Mouse (Mus musculus) limb, embryonic 14.5 days (tissue): ENCODE measurements around the gene Jak1. TPM values are rescaled to one million over a fixed set of nuclear protein-coding genes. Genes with fewer than 3 reads are reported as not detected.
A peak's percentile ranks its signal among the peaks of the same experiment; 100 is the strongest.

Experiments used
- ATAC-seq: fragments of 200-750 bp; cut with Nextera tagmentation; 2 replicates; pipeline ENCODE4 v1.8.0; 2017; ENCODE audit warnings: low read depth, moderate number of reproducible peaks, moderate TSS enrichment; ENCODE audit not compliant: low FRiP score
- DNase-seq: peaks from one replicate; pipeline ENCODE4 v3.0.0-alpha.2; 2015; ENCODE audit warnings: low spot score
- H3K27ac ChIP-seq: fragments of 300-500 bp; sonication (generic); replicated peaks from 2 replicates; pipeline ENCODE4 v1.5.1; 2014; ENCODE audit warnings: low read depth, mild to moderate bottlenecking, low read length, moderate library complexity, mixed read lengths
- H3K27me3 ChIP-seq: fragments of 300-500 bp; sonication (generic); 2 replicates; pipeline ENCODE4 v1.6.1; 2014; ENCODE audit warnings: low read length, mixed read lengths; ENCODE audit not compliant: control insufficient read depth, insufficient read depth
- H3K36me3 ChIP-seq: fragments of 300-500 bp; sonication (generic); 2 replicates; pipeline ENCODE4 v1.6.1; 2014; ENCODE audit warnings: mild to moderate bottlenecking, low read length, moderate library complexity, mixed read lengths; ENCODE audit not compliant: control insufficient read depth, insufficient read depth
- H3K4me1 ChIP-seq: fragments of 300-500 bp; sonication (generic); 2 replicates; pipeline ENCODE4 v1.6.1; 2014; ENCODE audit warnings: antibody characterized with exemption, low read length, mixed read lengths; ENCODE audit not compliant: control insufficient read depth, insufficient read depth
- H3K4me2 ChIP-seq: fragments of 300-500 bp; sonication (generic); replicated peaks from 2 replicates; pipeline ENCODE4 v1.6.1; 2014; ENCODE audit warnings: low read depth, mild to moderate bottlenecking, low read length, moderate library complexity; ENCODE audit not compliant: severe bottlenecking
- H3K4me3 ChIP-seq: fragments of 300-500 bp; sonication (generic); replicated peaks from 2 replicates; pipeline ENCODE4 v1.5.1; 2014; ENCODE audit warnings: low read length
- H3K9ac ChIP-seq: fragments of 300-500 bp; sonication (generic); 2 replicates; pipeline ENCODE4 v1.6.1; 2014; ENCODE audit warnings: mild to moderate bottlenecking, low read depth, low read length, moderate library complexity; ENCODE audit not compliant: severe bottlenecking
- H3K9me3 ChIP-seq: fragments of 300-500 bp; sonication (generic); 2 replicates; pipeline ENCODE4 v1.6.1; 2016; ENCODE audit warnings: low read length; ENCODE audit not compliant: control insufficient read depth
- POLR2A ChIP-seq: fragments of 200-500 bp; IDR thresholded peaks from 2 replicates; pipeline ENCODE4 v1.8.0; 2012; ENCODE audit warnings: inconsistent platforms, mild to moderate bottlenecking, moderate library complexity, borderline replicate concordance; ENCODE audit not compliant: insufficient read depth, insufficient read length; ENCODE audit errors: extremely low read depth
- WGBS: fragments of 180-500 bp; shearing (Covaris S2); extraction: QIAGEN DNeasy Blood & Tissue Kit; methylation state at CpG from one replicate; pipeline ENCODE4 v1.1.7; 2014; 5-methylcytosine and 5-hydroxymethylcytosine counted together
- polyA plus RNA-seq, 2 experiments: library from polyadenylated mRNA; depleted of rRNA in 1 of 2; stranded (reverse) in 1 of 2; unstranded in 1 of 2; fragments of >200 nt; fragmentation: Nextera tagmentation in 1 of 2; extraction: Ambion mirVana in 1 of 2; gene quantifications; 2 replicates each; pipeline versions ENCODE4 v1.2.1 to v1.2.3; 2012 to 2014

Jak1 gene
- polyA plus RNA-seq, 2 experiments: 59.7 to 105 TPM

DNA sequence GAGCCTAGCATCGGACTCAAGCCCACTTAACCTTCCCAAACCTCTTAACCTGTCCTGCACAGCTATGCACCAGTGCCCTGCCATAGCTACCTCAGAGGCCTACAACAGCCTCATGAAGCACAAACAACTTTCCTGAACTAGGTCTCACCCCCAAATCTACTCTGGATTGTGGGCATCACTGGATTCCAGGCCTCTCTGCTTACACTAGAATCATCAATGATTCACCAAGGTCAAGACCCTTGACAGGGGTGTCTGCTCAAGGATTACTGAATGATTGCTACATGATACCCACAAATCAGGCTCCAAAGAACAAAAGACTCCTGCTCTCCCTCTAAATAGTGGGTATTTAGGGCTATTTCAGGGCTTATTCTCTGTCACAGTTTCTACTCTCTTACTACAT, 104.3 kb downstream of the Jak1 start:
- Histone ChIP-seq H3K4me3 (no peak overlapping the region), H3K4me1 (peaks cover 4% of the 10 kb centered on the region; the same call in 1 of the 2 replicates), H3K9me3 (no peaks in the 10 kb centered on the region), H3K27me3 (no peaks in the 10 kb centered on the region), H3K9ac (no peak overlapping the region), H3K36me3 (peaks cover 81% of the 10 kb centered on the region), H3K27ac (no peak overlapping the region), H3K4me2 (no peak overlapping the region)
- TF ChIP-seq POLR2A: no peak
- DNase-seq: no peak
- ATAC-seq: no peak
- WGBS: 96% methylated on average over 1 of the region's 1 CpGs

DNA sequence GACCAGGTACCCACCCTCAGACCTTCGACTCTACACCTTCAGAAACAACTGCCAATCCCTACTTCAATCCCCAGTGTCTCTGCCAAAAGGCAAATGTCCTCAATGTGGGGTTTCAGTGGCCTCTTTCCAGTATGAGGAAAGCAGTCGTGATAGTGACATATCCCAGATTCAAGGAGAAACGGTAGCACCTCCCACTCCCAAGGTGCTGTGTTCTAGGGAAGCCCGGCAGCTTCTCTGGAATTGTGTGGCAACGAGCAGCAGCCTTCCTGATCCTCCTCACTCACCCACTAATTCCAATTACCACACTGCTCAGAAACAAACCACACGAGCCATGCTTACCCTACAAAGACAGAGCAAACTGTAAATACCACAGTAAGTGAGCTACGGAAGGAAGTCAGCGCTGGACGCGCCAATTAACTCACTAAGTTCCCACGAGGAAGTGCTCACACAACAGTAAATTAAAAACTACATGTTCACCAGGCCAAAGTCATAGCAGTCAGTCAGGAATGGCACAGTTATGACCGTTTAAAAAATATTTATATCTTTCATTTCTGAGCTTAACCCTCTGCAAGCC, 105.8 kb downstream of the Jak1 start:
- H3K4me2 ChIP-seq: no peak overlapping the region
- no peak for TF ChIP-seq POLR2A
- WGBS: 41% methylated on average over 12 of the region's 12 CpGs
- H3K36me3 ChIP-seq: peaks cover 80% of the 10 kb centered on the region
- DNase-seq (no peak), ATAC-seq (no peak)
- peaks cover 4% of the 10 kb centered on the region; the same call in 1 of the 2 replicates for H3K4me1 ChIP-seq
- H3K4me3 ChIP-seq: no peak overlapping the region
- no peak overlapping the region for H3K9ac ChIP-seq
- H3K27ac ChIP-seq: peak overlapping the region; percentile 38; the same call in 1 of the 2 replicates
- H3K27me3 ChIP-seq: no peaks in the 10 kb centered on the region
- no peaks in the 10 kb centered on the region for H3K9me3 ChIP-seq

DNA sequence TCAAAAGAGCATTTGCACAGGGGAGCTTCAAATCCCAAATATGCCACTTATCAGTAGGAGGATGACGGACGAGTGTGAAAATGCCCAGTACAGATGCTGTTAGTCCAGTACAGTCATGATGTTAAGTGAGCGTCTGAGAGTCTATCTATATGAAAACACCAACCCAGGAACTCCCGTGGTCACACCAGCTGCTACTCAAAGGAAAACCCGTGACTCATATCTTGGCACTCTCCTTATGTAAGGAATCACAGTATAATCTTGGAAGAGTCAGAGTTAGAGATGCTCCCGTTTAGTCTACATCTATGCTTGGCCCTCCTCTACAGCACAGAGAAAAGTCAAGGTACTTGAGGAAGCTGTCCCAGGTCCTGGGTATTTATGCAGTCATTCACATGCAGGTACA, 106.8 kb downstream of the Jak1 start:
- H3K4me3 ChIP-seq: no peak overlapping the region
- no peak for TF ChIP-seq POLR2A
- peaks cover 4% of the 10 kb centered on the region; the same call in 1 of the 2 replicates for H3K4me1 ChIP-seq
- no peaks in the 10 kb centered on the region for H3K9me3 ChIP-seq
- no peaks in the 10 kb centered on the region for H3K27me3 ChIP-seq
- no peak for ATAC-seq
- peaks cover 75% of the 10 kb centered on the region for H3K36me3 ChIP-seq
- no peak for DNase-seq
- no peak overlapping the region for H3K4me2 ChIP-seq
- no peak overlapping the region for H3K9ac ChIP-seq
- WGBS: 94% methylated on average over 6 of the region's 6 CpGs
- no peak overlapping the region for H3K27ac ChIP-seq

DNA sequence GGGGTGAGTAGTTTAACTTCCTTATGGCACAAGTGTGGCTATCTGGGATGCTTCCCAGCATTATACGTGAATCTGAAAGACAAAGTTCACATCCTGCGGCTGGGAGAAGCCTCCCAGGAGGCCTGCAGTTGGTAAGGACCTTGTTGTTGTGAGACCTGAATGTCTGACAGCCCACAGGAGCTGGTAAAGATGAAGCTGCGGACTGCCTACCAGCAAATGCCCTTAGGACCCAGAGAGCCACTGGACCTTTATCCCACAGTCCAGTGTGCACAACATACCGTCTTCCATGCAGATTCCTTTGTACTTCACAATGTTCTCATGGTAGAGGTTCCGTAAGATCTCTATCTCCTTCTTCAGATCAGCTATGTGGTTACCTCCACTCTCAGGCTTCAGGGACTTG, 107.6 kb downstream of the Jak1 start:
- no peak for ATAC-seq
- Histone ChIP-seq H3K4me1 (peaks cover 4% of the 10 kb centered on the region; the same call in 1 of the 2 replicates), H3K9ac (no peak overlapping the region), H3K36me3 (peaks cover 74% of the 10 kb centered on the region), H3K4me2 (no peak overlapping the region), H3K27me3 (no peaks in the 10 kb centered on the region), H3K27ac (no peak overlapping the region), H3K9me3 (no peaks in the 10 kb centered on the region), H3K4me3 (no peak overlapping the region)
- 95% methylated on average over 5 of the region's 5 CpGs for WGBS
- TF ChIP-seq POLR2A: no peak
- DNase-seq: no peak

DNA sequence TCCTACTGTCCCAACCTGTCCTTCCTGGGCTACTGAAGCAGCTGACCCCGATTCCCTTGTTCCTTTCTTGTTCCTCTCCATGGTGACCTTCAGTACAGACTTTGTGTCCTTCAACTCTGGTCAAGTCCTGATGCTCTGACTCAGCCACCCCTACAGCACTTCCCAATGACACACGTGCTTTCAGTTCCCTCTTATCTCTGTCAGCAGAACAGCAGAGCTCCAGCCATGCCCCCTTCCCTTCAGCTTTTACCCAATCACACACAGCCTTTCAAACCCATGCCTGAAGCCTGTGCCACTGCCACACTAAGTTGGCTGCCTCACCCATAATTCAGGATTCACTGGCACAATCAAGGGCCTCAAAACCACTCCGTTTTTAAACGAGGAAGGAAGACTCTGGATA, 109.5 kb downstream of the Jak1 start:
- DNase-seq: no peak
- Histone ChIP-seq H3K27me3 (no peaks in the 10 kb centered on the region), H3K4me3 (no peak overlapping the region), H3K9ac (no peak overlapping the region), H3K27ac (no peak overlapping the region), H3K4me2 (no peak overlapping the region), H3K9me3 (no peaks in the 10 kb centered on the region), H3K4me1 (peaks cover 4% of the 10 kb centered on the region; the same call in 1 of the 2 replicates), H3K36me3 (peaks cover 66% of the 10 kb centered on the region)
- no peak for TF ChIP-seq POLR2A
- no peak for ATAC-seq
- 82% methylated on average over 4 of the region's 4 CpGs for WGBS
